Mouse (Mus musculus): ENCODE data around the gene Hs6st3.

DNA sequence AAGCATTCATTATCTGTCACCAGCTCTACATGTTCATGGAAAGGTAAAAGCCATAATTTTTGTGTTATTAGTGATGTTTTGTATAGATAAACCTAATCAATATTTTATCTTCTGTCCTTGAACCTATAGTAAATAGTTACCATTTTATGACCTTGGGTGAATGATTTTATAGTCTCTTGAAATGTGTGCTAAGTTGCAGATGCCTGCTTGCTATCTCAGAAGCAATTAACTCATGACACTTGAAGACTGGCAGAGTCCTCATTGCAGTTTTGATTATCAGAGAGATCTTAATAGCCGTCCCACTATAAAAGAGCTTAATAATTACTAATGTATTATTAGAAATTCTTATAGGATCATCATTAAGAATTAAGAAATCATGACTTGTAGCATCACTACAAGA is 491.0 kb downstream of the Hs6st3 start:
- TF ChIP-seq CTCF (IDR thresholded peaks at IDR 0.05; ENCODE audit: low read depth) (no peak), EP300 (IDR thresholded peaks at IDR 0.05; ENCODE audit: low read depth) (no peak)
